Mouse (Mus musculus): ENCODE results near the gene Cd247.

DNA sequence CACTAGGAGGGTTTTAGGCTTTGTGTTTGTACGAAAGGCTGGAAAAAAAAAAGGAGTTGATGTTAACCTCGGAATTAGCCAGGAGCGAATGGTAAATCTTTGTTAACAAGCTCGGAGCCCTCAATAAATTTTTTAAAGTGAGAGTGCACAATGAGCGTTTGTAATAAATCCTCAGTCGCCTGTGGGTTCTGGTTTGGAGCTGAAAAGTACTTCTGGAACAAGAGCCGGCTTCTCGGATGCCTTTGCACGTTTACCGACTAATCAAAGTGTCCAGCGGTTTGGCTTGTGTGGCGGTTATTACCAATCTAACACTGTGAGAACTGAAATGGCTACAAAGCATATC, 46.1 kb downstream of the Cd247 start:
- TF ChIP-seq GATA1 (IDR thresholded peaks at IDR 0.05; ENCODE audit: low read length), result no peak
- TF ChIP-seq TAL1 (IDR thresholded peaks at IDR 0.05; ENCODE audit: low read length), result no peak
